Mouse (Mus musculus): ENCODE data around the gene Uck1. TPM values are rescaled to one million over a fixed set of nuclear protein-coding genes. Genes with fewer than 3 reads are reported as not detected.
A peak's percentile ranks its signal among the peaks of the same experiment; 100 is the strongest.

The Uck1 gene
- polyA plus RNA-seq, 1 experiment from 2014 or later = 64.1 TPM

DNA sequence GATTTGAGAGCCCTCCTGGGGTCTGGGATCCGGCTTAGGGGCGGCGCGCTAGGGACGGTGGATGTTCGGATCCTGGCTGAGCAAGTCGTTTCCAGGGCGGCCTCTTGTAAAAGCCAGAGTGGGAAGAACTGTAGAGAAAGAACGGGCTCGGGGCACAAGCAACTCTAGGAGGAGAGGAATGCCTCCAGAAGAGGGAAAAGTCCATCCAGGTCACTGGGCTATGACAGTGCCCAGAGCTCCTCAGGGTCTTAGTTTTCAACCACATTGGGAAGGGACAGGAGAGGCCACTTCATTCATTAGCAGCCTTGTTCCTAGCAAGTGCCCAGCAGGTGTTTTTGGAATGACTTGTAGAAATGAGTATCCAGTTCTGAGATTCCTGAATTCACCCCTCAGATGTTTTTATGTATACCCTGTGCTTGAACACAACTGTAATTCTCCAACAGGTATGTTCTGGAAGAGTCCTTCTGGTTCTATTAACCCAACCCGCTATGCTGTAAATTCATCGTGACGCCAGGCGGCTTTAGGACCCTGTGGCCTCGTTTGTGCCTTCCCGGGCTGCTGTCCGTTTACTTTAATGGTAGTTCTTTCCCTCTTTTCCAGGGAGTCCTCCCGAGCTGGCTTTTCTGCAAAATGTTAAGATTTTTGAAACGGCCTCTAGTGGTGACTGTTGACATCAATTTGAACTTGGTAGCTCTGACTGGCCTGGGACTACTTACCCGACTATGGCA is 23.0 kb downstream of the Uck1 start:
- H3K4me1 ChIP-seq (replicated peaks; ENCODE audit: control insufficient read depth, insufficient read depth, low read length) = no peaks in the 10 kb centered on the region
- H3K9ac ChIP-seq (ENCODE audit: low read depth, low read length) = peak overlapping the region; percentile 73
- DNase-seq (ENCODE audit: low spot score) (peak; percentile 77), ATAC-seq (ENCODE audit: low FRiP score) (peak; percentile 39; the same call in 1 of the 2 replicates)
- no peaks in the 10 kb centered on the region for H3K9me3 ChIP-seq (ENCODE audit: control insufficient read depth, low read length)
- H3K4me3 ChIP-seq (ENCODE audit: low read depth, low read length) = peak overlapping the region; percentile 68
- peak overlapping the region; percentile 47 for H3K27ac ChIP-seq (ENCODE audit: low read depth, low read length)
- H3K4me2 ChIP-seq (replicated peaks; ENCODE audit: low read depth, low read length) = peak overlapping the region; percentile 86
- H3K36me3 ChIP-seq (ENCODE audit: control insufficient read depth, insufficient read depth, low read length) = peaks cover 3% of the 10 kb centered on the region
- no peaks in the 10 kb centered on the region for H3K27me3 ChIP-seq (ENCODE audit: control insufficient read depth, insufficient read depth, low read length)
- under 1% methylated on average over 20 of the region's 20 CpGs for WGBS

DNA sequence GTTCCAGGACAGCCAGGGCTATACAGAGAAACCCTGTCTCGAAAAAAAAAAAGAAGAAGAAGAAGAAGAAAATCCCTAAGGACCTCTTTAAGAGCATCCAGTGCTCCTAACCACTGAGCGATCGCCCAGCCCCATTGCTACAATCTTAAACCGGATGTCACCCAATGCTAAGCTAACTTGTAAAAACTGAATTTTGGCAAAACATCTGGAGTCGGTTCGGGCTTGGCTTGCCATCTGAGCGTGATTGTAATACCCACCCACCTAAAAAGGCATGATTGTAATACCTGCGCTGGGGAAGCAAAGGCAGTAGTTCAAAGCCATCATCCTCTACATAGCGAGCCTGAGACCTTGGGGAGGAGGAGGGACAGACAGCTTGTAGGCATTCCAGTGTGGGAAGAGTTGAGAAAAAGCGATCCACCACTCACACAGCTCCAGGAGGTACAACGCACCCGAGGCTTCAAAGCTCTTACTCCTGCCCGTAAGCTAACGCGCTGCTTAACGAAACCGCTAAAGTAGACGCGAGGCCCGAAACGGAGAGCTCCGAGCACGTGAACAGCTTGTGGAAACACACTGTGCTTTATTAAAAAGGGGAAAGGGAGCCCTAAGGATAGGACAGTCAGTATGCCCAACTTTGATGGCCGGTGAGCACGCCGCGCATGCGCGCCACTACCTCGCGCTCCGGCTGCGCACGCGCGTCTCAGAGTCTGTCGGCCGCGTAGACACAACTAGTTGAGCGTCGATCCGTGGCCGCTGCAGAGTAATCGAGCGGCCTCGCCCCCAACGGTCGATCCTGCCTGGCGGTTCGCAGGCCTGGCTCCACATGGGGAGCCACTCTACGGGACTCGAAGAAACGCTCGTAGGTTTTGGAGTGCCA is 23.8 kb downstream of the Uck1 start, which contains the start of gene Pomt1:
Gene Pomt1, plus strand, starts transcription at position 705 of the 874 bp plus-strand sequence.
- ATAC-seq (ENCODE audit: low FRiP score) (peak; percentile 90), DNase-seq (ENCODE audit: low spot score) (peak; percentile 98)
- H3K4me1 ChIP-seq (replicated peaks; ENCODE audit: control insufficient read depth, insufficient read depth, low read length) = no peaks in the 10 kb centered on the region
- H3K27ac ChIP-seq (ENCODE audit: low read depth, low read length) = peak within 1 kb of the TSS; percentile 79
- under 1% methylated on average over 54 of the region's 54 CpGs for WGBS
- peak within 1 kb of the TSS; percentile 79 for H3K9ac ChIP-seq (ENCODE audit: low read depth, low read length)
- H3K36me3 ChIP-seq (ENCODE audit: control insufficient read depth, insufficient read depth, low read length) = peaks cover 11% of the 10 kb centered on the region
- no peaks in the 10 kb centered on the region for H3K27me3 ChIP-seq (ENCODE audit: control insufficient read depth, insufficient read depth, low read length)
- H3K4me2 ChIP-seq (replicated peaks; ENCODE audit: low read depth, low read length) = peak within 1 kb of the TSS; percentile 86
- peak within 1 kb of the TSS; percentile 68 for H3K4me3 ChIP-seq (ENCODE audit: low read depth, low read length)
- H3K9me3 ChIP-seq (ENCODE audit: control insufficient read depth, low read length) = no peaks in the 10 kb centered on the region

DNA sequence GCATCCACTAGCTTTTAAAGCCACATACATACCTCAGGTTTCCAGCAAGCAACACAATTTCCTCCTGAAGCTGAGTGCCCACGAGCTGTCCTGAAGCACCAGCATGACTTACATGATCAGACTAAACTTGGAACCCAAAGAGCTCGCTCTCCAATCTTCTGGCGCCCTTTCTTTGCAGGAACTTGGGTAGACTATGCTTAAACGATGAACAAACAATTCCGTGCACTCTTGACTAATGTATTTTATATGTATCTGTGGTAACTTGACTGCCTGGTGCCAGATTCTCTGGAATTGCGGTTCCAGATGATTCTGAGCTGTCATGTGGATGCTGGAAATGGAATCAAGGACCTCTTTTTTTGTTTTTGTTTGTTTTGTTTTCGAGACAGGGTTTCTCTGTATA is 24.5 kb downstream of the Uck1 start:
- peak overlapping the region; percentile 79 for H3K9ac ChIP-seq (ENCODE audit: low read depth, low read length)
- H3K36me3 ChIP-seq (ENCODE audit: control insufficient read depth, insufficient read depth, low read length) = peaks cover 12% of the 10 kb centered on the region
- peak overlapping the region; percentile 68 for H3K4me3 ChIP-seq (ENCODE audit: low read depth, low read length)
- 38% methylated on average over 7 of the region's 7 CpGs for WGBS
- no peaks in the 10 kb centered on the region for H3K9me3 ChIP-seq (ENCODE audit: control insufficient read depth, low read length)
- peak overlapping the region; percentile 86 for H3K4me2 ChIP-seq (replicated peaks; ENCODE audit: low read depth, low read length)
- no peaks in the 10 kb centered on the region for H3K27me3 ChIP-seq (ENCODE audit: control insufficient read depth, insufficient read depth, low read length)
- H3K27ac ChIP-seq (ENCODE audit: low read depth, low read length) = peak overlapping the region; percentile 79
- no peak for ATAC-seq (ENCODE audit: low FRiP score)
- H3K4me1 ChIP-seq (replicated peaks; ENCODE audit: control insufficient read depth, insufficient read depth, low read length) = no peaks in the 10 kb centered on the region
- DNase-seq (ENCODE audit: low spot score) = no peak

DNA sequence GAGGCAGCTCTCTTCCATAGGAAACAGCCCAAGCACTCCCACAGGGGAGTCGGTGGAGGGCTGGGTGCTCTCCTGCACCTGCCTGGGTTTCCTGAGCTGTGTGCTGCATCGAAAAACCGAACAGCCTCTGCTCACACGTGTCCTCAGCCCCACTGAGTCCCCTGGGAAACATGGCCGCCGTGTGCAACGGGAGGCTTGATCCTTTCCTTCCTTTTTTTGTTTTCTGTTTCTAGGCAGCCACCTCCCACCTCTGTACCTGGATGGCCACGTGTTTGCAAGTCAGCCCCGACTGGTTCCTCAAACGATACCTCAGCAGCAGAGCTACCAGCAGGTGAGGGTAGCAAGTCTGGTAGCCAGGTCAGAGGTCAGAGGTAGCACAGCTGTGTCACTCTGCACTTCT is 37.9 kb downstream of the Uck1 start:
- WGBS = 89% methylated on average over 10 of the region's 10 CpGs
- H3K4me2 ChIP-seq (replicated peaks; ENCODE audit: low read depth, low read length) = no peak overlapping the region
- no peak overlapping the region for H3K9ac ChIP-seq (ENCODE audit: low read depth, low read length)
- peaks cover 53% of the 10 kb centered on the region for H3K36me3 ChIP-seq (ENCODE audit: control insufficient read depth, insufficient read depth, low read length)
- H3K27ac ChIP-seq (ENCODE audit: low read depth, low read length) = no peak overlapping the region
- no peak for DNase-seq (ENCODE audit: low spot score)
- H3K4me3 ChIP-seq (ENCODE audit: low read depth, low read length) = no peak overlapping the region
- no peaks in the 10 kb centered on the region for H3K9me3 ChIP-seq (ENCODE audit: control insufficient read depth, low read length)
- no peaks in the 10 kb centered on the region for H3K4me1 ChIP-seq (replicated peaks; ENCODE audit: control insufficient read depth, insufficient read depth, low read length)
- no peak for ATAC-seq (ENCODE audit: low FRiP score)
- H3K27me3 ChIP-seq (ENCODE audit: control insufficient read depth, insufficient read depth, low read length) = no peaks in the 10 kb centered on the region

DNA sequence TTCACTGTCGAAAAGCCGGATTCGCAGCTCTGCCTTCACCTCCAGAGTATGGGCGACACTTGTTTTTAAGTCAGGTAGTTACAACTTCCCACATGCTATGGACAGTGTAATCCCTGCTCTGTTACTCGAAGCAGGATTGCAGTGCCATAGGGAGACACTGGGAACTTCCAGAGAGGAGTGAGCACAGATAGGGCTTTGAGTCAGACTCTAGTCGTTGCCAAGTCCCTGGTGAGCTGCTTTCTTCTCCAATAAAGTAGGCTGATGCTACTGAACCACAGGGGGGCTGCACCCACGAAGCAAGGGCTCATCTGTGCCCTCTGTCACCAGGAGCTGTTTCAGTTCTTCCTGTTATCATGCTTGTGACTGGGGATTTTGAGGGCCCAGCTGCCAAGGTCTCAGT is 38.4 kb downstream of the Uck1 start:
- Histone ChIP-seq H3K27me3 (ENCODE audit: control insufficient read depth, insufficient read depth, low read length) (no peaks in the 10 kb centered on the region), H3K36me3 (ENCODE audit: control insufficient read depth, insufficient read depth, low read length) (peaks cover 52% of the 10 kb centered on the region)
- no peak for ATAC-seq (ENCODE audit: low FRiP score)

DNA sequence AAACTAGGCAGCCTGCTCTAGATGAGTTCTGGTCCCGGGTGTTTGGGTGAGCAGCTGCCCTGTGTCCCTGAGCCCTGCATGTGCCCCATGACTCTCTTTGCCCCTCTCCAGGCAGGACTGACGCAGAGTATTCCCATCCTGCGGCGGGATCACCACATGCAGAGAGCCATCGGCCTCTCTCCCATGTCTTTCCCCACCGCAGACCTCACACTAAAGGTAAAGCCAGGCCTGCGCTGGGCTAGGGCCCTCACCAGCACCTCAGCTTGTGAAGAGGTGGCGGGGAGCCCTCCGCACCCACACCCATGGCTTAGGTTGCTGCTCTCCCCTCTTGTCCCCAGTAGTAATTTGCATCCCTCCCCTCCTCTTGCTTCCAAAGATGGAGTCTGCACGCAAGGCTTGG is 39.0 kb downstream of the Uck1 start:
- WGBS = 94% methylated on average over 10 of the region's 10 CpGs
- H3K4me1 ChIP-seq (replicated peaks; ENCODE audit: control insufficient read depth, insufficient read depth, low read length) = no peaks in the 10 kb centered on the region
- H3K36me3 ChIP-seq (ENCODE audit: control insufficient read depth, insufficient read depth, low read length) = peaks cover 55% of the 10 kb centered on the region
- H3K4me3 ChIP-seq (ENCODE audit: low read depth, low read length) = no peak overlapping the region
- no peaks in the 10 kb centered on the region for H3K27me3 ChIP-seq (ENCODE audit: control insufficient read depth, insufficient read depth, low read length)
- H3K4me2 ChIP-seq (replicated peaks; ENCODE audit: low read depth, low read length) = no peak overlapping the region
- DNase-seq (ENCODE audit: low spot score) (no peak), ATAC-seq (ENCODE audit: low FRiP score) (no peak)
- H3K9me3 ChIP-seq (ENCODE audit: control insufficient read depth, low read length) = no peaks in the 10 kb centered on the region
- H3K9ac ChIP-seq (ENCODE audit: low read depth, low read length) = no peak overlapping the region
- no peak overlapping the region for H3K27ac ChIP-seq (ENCODE audit: low read depth, low read length)

More for the DNA sequence above, 38.4 kb downstream of the Uck1 start:
- no peak overlapping the region for H3K27ac ChIP-seq (ENCODE audit: low read depth, low read length)
- 91% methylated on average over 7 of the region's 7 CpGs for WGBS
- no peaks in the 10 kb centered on the region for H3K9me3 ChIP-seq (ENCODE audit: control insufficient read depth, low read length)
- H3K4me2 ChIP-seq (replicated peaks; ENCODE audit: low read depth, low read length) = no peak overlapping the region
- H3K9ac ChIP-seq (ENCODE audit: low read depth, low read length) = no peak overlapping the region
- DNase-seq (ENCODE audit: low spot score) = no peak
- H3K4me1 ChIP-seq (replicated peaks; ENCODE audit: control insufficient read depth, insufficient read depth, low read length) = no peaks in the 10 kb centered on the region
- H3K4me3 ChIP-seq (ENCODE audit: low read depth, low read length) = no peak overlapping the region

DNA sequence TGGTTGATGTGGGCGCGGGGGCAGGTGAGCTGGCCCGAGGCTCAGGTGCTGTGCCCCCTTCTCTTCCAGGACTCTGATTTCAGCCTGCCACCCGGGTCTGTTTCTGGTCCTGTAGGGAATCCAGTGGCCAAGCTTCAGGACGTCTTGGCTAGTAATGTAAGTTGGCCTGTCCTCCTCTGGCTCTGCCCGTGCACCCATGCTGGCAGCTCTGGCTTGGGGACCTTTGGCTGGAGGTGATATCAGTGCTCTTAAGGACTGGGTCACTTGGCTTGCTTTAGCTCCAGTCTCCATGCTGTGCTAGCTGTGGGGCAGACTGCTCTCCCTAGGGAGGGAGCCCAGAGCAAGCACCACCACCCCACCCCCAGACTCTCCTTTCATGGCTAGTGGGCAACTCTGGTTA is 39.9 kb downstream of the Uck1 start:
- Histone ChIP-seq H3K9ac (ENCODE audit: low read depth, low read length) (no peak overlapping the region), H3K9me3 (ENCODE audit: control insufficient read depth, low read length) (no peaks in the 10 kb centered on the region)
- WGBS = 90% methylated on average over 6 of the region's 6 CpGs

DNA sequence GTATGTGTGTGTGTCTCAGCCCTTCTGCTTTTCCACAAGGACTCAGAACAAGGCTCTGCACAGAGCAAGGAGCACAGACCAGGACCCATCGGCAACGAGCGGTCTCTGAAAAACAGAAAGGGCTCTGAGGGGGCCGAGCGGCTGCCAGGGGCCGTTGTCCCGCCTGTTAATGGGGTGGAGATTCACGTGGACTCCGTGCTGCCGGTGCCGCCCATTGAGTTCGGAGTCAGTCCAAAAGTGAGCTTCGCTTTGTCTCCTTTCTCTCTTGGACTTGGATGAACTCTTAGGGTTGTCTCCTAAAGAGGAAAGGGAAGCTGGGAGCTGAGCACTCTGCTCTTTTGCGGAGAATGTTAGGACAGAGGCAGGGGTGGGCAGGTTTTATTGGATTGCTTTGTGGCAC is 40.5 kb downstream of the Uck1 start:
- H3K9me3 ChIP-seq (ENCODE audit: control insufficient read depth, low read length) = no peaks in the 10 kb centered on the region
- H3K27me3 ChIP-seq (ENCODE audit: control insufficient read depth, insufficient read depth, low read length) = no peaks in the 10 kb centered on the region
- no peak overlapping the region for H3K4me2 ChIP-seq (replicated peaks; ENCODE audit: low read depth, low read length)
- H3K9ac ChIP-seq (ENCODE audit: low read depth, low read length) = no peak overlapping the region
- no peaks in the 10 kb centered on the region for H3K4me1 ChIP-seq (replicated peaks; ENCODE audit: control insufficient read depth, insufficient read depth, low read length)
- H3K36me3 ChIP-seq (ENCODE audit: control insufficient read depth, insufficient read depth, low read length) = peaks cover 61% of the 10 kb centered on the region
- WGBS = 92% methylated on average over 14 of the region's 14 CpGs
- no peak overlapping the region for H3K27ac ChIP-seq (ENCODE audit: low read depth, low read length)
- no peak for ATAC-seq (ENCODE audit: low FRiP score)
- H3K4me3 ChIP-seq (ENCODE audit: low read depth, low read length) = no peak overlapping the region
- no peak for DNase-seq (ENCODE audit: low spot score)

More for the DNA sequence above, 39.9 kb downstream of the Uck1 start:
- ATAC-seq (ENCODE audit: low FRiP score) (no peak), DNase-seq (ENCODE audit: low spot score) (no peak)
- Histone ChIP-seq H3K27me3 (ENCODE audit: control insufficient read depth, insufficient read depth, low read length) (no peaks in the 10 kb centered on the region), H3K4me1 (replicated peaks; ENCODE audit: control insufficient read depth, insufficient read depth, low read length) (no peaks in the 10 kb centered on the region), H3K36me3 (ENCODE audit: control insufficient read depth, insufficient read depth, low read length) (peaks cover 59% of the 10 kb centered on the region), H3K4me3 (ENCODE audit: low read depth, low read length) (no peak overlapping the region), H3K27ac (ENCODE audit: low read depth, low read length) (no peak overlapping the region), H3K4me2 (replicated peaks; ENCODE audit: low read depth, low read length) (no peak overlapping the region)
